Mouse (Mus musculus): ENCODE measurements around the gene Gm14326.
"Not testable (repeated sequence)": the region's sequence is repeated elsewhere in the genome, so short reads cannot be mapped to it uniquely, and the experiment has no call there.

The Gm14326 gene

DNA sequence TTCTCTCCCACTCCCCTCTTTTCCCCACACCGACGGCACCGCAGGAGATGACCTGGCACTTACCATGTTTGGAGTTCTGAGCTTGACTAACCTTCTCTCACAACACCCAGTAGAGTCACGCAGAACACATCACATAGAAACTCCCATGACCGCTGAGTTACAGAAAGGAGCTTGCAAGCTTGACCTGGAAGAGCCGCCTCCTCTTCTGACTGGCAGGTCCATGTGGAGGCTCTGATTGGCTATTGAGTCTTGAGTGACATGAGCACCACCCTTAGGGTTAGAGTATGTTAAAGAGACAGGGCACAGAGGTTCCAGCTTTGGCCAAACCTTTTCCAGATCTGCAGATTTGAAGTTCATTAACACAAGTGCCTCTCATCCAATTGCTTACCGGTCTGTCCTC lies at the start of gene Gm14326:
Gm14326 (minus strand) TSS at position 153 of the 400 bp plus-strand sequence.
- peak; percentile 46 for DNase-seq (ENCODE audit: low read depth)

DNA sequence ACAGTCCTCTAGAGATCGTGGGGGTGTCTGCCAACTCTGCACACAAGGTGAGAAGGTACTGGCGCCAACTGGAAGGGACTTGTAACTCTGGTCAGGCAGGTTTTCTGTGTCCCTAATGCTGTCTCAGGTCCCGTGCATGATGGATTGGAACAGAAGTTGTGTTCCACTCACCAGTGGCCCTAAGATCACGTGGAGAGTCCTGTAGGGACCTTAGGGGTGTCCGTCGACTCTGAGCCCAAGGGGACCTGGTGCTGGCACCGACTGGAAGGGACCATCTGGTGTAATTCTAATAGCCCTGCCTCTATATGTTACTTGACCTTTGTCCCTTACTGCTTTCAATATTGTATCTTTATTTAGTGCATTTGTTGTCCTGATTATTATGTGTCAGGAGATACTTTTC lies 17.7 kb upstream of the Gm14326 start:
- DNase-seq (ENCODE audit: low read depth) = not testable (repeated sequence)

DNA sequence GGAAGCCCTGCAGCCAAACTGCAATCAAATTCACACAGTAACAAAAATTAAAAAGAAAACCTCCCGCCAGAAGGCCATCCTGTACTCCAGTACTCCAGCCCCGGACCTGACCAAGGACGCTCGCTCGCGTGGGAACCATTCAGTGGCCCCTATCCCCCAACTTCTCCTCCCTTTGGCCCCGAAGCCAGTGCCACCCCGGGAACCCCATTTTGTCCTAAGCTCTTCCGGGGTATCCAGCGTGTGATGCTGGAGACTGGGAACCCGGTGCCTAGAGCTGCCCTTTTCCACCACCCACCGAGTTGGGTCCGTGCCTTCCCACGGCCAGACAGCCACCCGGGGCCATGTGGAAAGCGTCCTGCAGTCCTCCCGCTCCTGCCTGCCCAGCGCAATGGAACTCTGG lies 363 bp downstream of the Gm14326 start:
- peak; percentile 1 for DNase-seq (ENCODE audit: low read depth)

DNA sequence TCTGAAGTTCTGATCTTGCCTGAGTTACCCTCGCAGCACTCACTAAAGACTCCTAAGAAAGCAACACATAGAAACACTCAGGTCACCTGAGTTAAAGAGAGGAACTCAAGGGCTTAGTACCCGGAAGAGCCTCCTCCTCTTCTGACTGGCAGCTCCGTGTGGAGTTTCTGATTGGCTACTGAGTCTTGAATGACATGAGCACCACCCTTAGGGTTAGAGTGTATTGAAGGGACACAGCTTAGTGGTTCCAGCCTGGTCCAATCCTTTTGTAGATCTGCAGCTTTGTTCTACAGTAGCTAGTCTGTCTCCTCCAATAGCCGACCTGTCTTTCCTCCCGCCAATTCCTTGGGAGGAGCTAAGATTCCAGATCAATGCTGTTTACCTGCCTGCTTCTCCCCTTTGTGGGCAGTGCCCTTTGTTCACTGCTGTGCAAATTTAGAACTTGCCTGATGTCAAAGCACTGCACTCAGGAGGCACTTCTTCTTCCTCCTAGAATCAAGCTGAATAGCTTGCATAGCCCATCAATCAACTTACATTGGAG lies 31.5 kb downstream of the Gm14326 start, which contains the start of gene Zfp972:
Zfp972 (minus strand) TSS at position 51 of the 541 bp plus-strand sequence.
- DNase-seq (ENCODE audit: low read depth) = peak; percentile 18

DNA sequence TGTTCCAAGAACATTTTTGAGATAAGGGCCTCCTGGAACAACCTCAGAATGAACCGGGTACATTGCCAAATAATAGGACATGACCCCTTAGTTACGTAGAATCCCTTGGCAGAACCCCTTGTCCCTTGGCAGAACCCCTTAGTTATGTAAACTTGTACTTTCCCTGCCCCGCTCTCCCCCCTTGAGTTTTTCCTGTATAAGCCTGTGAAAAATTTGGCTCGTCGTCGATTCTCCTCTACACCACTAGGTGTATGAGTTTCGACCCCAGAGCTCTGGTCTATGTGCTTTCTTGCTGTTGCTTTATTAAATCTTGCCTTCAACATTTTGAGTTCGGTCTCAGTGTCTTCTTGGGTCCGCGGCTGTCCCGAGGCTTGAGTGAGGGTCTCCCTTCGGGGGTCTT lies 53.8 kb downstream of the Gm14326 start:
- DNase-seq (ENCODE audit: low read depth) = not testable (repeated sequence)

DNA sequence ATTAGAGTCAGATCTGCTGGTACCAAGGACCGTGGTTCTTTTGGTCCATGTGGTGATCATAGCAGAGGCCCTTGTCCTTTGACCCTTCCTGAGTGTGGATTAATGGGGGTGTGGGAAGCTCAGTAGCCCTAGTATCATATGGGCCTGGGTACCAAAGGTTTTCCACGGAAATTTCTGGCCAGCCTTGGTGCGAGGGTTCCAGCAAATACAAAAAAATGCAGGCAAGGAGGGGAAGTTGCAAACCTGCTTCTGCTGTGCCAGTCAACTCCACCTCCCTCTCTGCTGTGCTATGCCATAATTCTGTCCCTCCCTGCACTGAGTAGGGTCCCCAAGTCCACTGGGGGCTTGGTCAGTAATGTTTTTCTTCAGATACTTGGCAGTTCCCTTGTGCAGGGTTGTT lies 58.9 kb downstream of the Gm14326 start:
- DNase-seq (ENCODE audit: low read depth) = not testable (repeated sequence)

DNA sequence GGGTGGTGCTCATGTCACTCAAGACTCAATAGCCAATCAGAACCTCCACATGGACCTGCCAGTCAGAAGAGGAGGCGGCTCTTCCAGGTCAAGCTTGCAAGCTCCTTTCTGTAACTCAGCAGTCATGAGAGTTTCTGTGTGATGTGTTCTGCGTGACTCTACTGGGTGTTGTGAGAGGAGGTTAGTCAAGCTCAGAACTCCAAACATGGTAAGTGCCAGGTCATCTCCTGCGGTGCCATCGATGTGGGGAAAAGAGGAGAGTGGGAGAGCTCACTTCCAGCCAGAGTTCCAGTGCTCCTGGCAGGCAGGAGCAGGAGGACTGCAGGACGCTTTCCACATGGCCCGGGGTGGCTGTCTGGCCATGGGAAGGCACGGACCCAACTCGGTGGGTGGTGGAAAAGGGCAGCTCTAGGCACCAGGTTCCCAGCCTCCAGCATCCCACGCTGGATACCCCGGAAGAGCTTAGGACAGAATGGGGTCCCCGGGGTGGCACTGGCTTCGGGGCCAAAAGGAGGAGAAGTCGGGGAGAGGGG lies 60.0 kb downstream of the Gm14326 start, which contains the start of gene Gm14327:
Gm14327 (plus strand) TSS at position 51 of the 533 bp plus-strand sequence.
- DNase-seq (ENCODE audit: low read depth) = peak; percentile 0

DNA sequence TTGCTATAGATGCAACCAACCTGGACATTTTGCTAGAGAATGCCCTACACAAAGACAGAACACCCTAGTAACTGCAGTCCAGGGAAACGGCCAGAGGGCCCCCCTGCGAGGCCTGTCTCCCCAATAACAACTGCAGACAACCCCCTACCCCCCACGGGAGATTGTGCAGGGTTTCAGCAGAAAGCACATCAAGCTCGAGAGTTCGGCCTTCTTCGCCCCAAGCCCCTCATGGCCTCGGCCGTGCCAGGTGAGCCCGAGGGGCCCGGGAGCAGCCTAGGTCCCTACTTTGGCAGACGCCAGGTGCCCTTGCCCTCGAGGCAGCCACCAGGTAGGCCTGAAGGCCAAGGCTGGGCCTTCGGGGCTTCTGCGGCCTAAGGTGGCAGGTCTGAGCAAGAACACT lies 69.4 kb downstream of the Gm14326 start:
- DNase-seq (ENCODE audit: low read depth) = not testable (repeated sequence)
